Mouse (Mus musculus) G1E (cell line): ENCODE results near the gene Dlx6.

ENCODE experiments used
- CTCF ChIP-seq: IDR thresholded peaks from 2 replicates; pipeline ENCODE4 v1.5.1; 2012; ENCODE audit warnings: low read depth, low read length, inconsistent platforms, mixed read lengths
- GATA1 ChIP-seq: IDR thresholded peaks from 2 replicates; pipeline ENCODE4 v1.6.1; 2012; ENCODE audit warnings: borderline replicate concordance, low read length, inconsistent platforms, mixed read lengths
- GATA2 ChIP-seq: IDR thresholded peaks from 2 replicates; pipeline ENCODE4 v1.6.1; 2012; ENCODE audit warnings: low read depth, low read length, inconsistent platforms, borderline replicate concordance
- TAL1 ChIP-seq: conservative IDR thresholded peaks from 2 replicates; pipeline ENCODE4 v1.6.1; 2012; ENCODE audit warnings: low read depth, low read length, inconsistent platforms, mixed read lengths

DNA sequence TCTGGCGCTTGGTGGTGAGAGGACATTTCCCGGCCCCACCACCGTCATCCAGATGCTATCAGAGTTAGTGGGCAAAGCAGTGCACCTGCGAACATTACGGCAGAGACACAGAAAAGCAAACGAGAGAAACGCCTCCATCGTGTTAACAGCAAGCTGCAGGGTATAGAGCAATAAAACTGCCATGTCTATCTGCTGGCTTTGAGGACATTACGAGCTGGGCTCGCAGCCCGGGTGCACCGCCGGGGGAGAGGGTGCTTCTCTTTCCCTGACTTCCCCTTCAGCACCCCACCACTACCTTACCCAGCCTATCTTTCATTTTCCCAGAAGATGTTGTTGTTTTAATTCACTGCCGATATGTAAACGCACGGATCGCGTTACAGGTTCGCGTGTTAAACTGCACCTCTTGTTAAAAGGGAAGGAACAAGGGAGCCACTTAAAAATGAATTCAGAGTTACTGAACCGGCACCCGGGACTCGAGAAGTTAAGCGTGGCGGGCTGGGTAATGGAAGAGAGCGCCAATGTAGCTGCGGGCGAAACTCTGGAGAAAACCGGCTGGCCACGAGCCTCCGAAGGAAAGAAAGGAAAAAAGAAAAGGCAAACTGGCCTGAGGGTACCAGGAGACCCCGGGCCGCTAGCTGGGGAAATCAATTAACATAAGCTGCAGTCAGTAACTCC is 2.6 kb upstream of the Dlx6 start:
- TF ChIP-seq TAL1 (no peak), GATA2 (no peak), CTCF (no peak), GATA1 (no peak)
